16 mouse cellular contexts compared by ENCODE assay signal in genomic region chr12:12236978-12237377, GRCm38 (mm10). TPM values are rescaled to one million over a fixed set of nuclear protein-coding genes. Genes with fewer than 3 reads are reported as not detected.
DNase-seq lines count a peak whose midpoint lies in the region; ATAC-seq and TF ChIP-seq lines count a peak whose summit lies in the region.
"Had no signal": no experiment of that assay in that cellular context is flagged by ENCODE, and none has a peak within 500 bp of the region (broad histone marks: within the 10 kb centered on the region; RNA-seq: fewer than 3 reads in every experiment).

No protein-coding gene starts in this region.

- no peaks in the 10 kb centered on the region for H3K4me1 ChIP-seq in kidney, embryonic 15.5 days
- H3K4me1 ChIP-seq in hindbrain, embryonic 13.5 days (replicated peaks) = peaks cover 7% of the 10 kb centered on the region; the same call in 1 of the 2 replicates
- H3K4me1 ChIP-seq in neural tube, embryonic 12.5 days = 0 out of 2 replicates have a peak, but pooled peaks cover 4% of the 10 kb centered on the region
- H3K4me1 ChIP-seq: hindbrain, embryonic 15.5 days had no signal

- DNase-seq in kidney, adult 18-20 months = no peak
- peak; percentile 46 for DNase-seq in brain, embryonic 14.5 days (ENCODE audit: low read depth)
- DNase-seq in ovary, adult 18-20 months (ENCODE audit: low spot score) = no peak
- no peak for DNase-seq in right cerebral cortex, postnatal 10 days (ENCODE audit: low spot score in 2 of 2)
- DNase-seq in left cerebral cortex, adult 9 months (ENCODE audit: low spot score in 2 of 2) = no peak
- DNase-seq: heart, adult 11 months; kidney, adult 9 months; lung, postnatal 14 days; right cerebral cortex, postnatal 25 days; thymus, postnatal 4 days had no signal

- no peak overlapping the region for H3K27ac ChIP-seq in kidney, embryonic 15.5 days
- no peak overlapping the region for H3K27ac ChIP-seq in hindbrain, embryonic 13.5 days
- no peak overlapping the region for H3K27ac ChIP-seq in neural tube, embryonic 12.5 days
- H3K27ac ChIP-seq: hindbrain, embryonic 15.5 days; liver, embryonic 14.5 days had no signal

- ATAC-seq in kidney, embryonic 15.5 days (replicated peaks; ENCODE audit: low FRiP score) = peak; percentile 79
- ATAC-seq in hindbrain, embryonic 13.5 days (ENCODE audit: low FRiP score) = 0 out of 2 replicates have a peak, but pooled peaks have one; percentile 68
- peak; percentile 90 for ATAC-seq in neural tube, embryonic 12.5 days (ENCODE audit: low FRiP score, low read depth)
- ATAC-seq: activated CD4-positive, CD25-positive, alpha-beta regulatory T cell, adult 4 months had no signal

- no peaks in the 10 kb centered on the region for H3K9me3 ChIP-seq in kidney, embryonic 15.5 days (replicated peaks)
- H3K9me3 ChIP-seq in hindbrain, embryonic 13.5 days = no peaks in the 10 kb centered on the region
- no peaks in the 10 kb centered on the region for H3K9me3 ChIP-seq in neural tube, embryonic 12.5 days
- H3K9me3 ChIP-seq: hindbrain, embryonic 15.5 days had no signal

- H3K4me2 ChIP-seq in kidney, embryonic 15.5 days = no peak overlapping the region
- H3K4me2 ChIP-seq in hindbrain, embryonic 13.5 days = no peak overlapping the region
- no peak overlapping the region for H3K4me2 ChIP-seq in neural tube, embryonic 12.5 days (replicated peaks)
- H3K4me2 ChIP-seq: hindbrain, embryonic 15.5 days had no signal

- TF ChIP-seq CTCF in brain, embryonic 14.5 days (IDR thresholded peaks at IDR 0.05; ENCODE audit: borderline replicate concordance, extremely low read depth, insufficient read depth, insufficient read length) = no peak

- no peaks in the 10 kb centered on the region for H3K27me3 ChIP-seq in kidney, embryonic 15.5 days
- H3K27me3 ChIP-seq in hindbrain, embryonic 13.5 days = no peaks in the 10 kb centered on the region
- no peaks in the 10 kb centered on the region for H3K27me3 ChIP-seq in neural tube, embryonic 12.5 days (replicated peaks)
- H3K27me3 ChIP-seq: hindbrain, embryonic 15.5 days had no signal

- WGBS in kidney, embryonic 15.5 days = 30% methylated on average over 5 of the region's 5 CpGs
- WGBS in hindbrain, embryonic 13.5 days = 35% methylated on average over 5 of the region's 5 CpGs
- WGBS in neural tube, embryonic 12.5 days = 34% methylated on average over 5 of the region's 5 CpGs

- no peak overlapping the region for H3K4me3 ChIP-seq in kidney, embryonic 15.5 days (replicated peaks)
- no peak overlapping the region for H3K4me3 ChIP-seq in hindbrain, embryonic 13.5 days
- H3K4me3 ChIP-seq in neural tube, embryonic 12.5 days = no peak overlapping the region
- H3K4me3 ChIP-seq: hindbrain, embryonic 15.5 days had no signal

- no peak for TF ChIP-seq POLR2A in brain, embryonic 14.5 days (IDR thresholded peaks at IDR 0.05; ENCODE audit: borderline replicate concordance, extremely low read depth, insufficient read depth, insufficient read length, poor library complexity, severe bottlenecking)

- no peak overlapping the region for H3K9ac ChIP-seq in kidney, embryonic 15.5 days
- H3K9ac ChIP-seq in hindbrain, embryonic 13.5 days = no peak overlapping the region
- no peak overlapping the region for H3K9ac ChIP-seq in neural tube, embryonic 12.5 days
- H3K9ac ChIP-seq: hindbrain, embryonic 15.5 days; liver, embryonic 14.5 days had no signal

- H3K36me3 ChIP-seq in kidney, embryonic 15.5 days = no peaks in the 10 kb centered on the region
- no peaks in the 10 kb centered on the region for H3K36me3 ChIP-seq in hindbrain, embryonic 13.5 days
- no peaks in the 10 kb centered on the region for H3K36me3 ChIP-seq in neural tube, embryonic 12.5 days
- H3K36me3 ChIP-seq: hindbrain, embryonic 15.5 days had no signal

RNA-seq across cellular contexts. Expression of gene Fam49a, which starts 25.0 kb away (rescaled TPM):
- 6.2 and 6.8 TPM in 2 replicates for polyA plus RNA-seq in kidney, embryonic 15.5 days (2015; fragmentation: Nextera tagmentation; extraction: Ambion mirVana)
- polyA plus RNA-seq in brain, embryonic 14.5 days (2012; rRNA removed) = 24.6 and 28.4 TPM in 2 replicates
- polyA plus RNA-seq in hindbrain, embryonic 13.5 days (2015; fragmentation: Nextera tagmentation; extraction: Ambion mirVana) = 30.9 and 31.1 TPM in 2 replicates
- 27.8 and 30.0 TPM in 2 replicates for polyA plus RNA-seq in neural tube, embryonic 12.5 days (2016; fragmentation: Nextera tagmentation; extraction: Ambion mirVana)
